Mouse (Mus musculus) layer of hippocampus, adult 9-10 months (tissue): Measurements from ENCODE around the gene Ccnd3.

Experiments used
- DNase-seq: peaks from one replicate; pipeline ENCODE4 v3.0.0; 2022; ENCODE audit warnings: low spot score

The Ccnd3 gene

DNA sequence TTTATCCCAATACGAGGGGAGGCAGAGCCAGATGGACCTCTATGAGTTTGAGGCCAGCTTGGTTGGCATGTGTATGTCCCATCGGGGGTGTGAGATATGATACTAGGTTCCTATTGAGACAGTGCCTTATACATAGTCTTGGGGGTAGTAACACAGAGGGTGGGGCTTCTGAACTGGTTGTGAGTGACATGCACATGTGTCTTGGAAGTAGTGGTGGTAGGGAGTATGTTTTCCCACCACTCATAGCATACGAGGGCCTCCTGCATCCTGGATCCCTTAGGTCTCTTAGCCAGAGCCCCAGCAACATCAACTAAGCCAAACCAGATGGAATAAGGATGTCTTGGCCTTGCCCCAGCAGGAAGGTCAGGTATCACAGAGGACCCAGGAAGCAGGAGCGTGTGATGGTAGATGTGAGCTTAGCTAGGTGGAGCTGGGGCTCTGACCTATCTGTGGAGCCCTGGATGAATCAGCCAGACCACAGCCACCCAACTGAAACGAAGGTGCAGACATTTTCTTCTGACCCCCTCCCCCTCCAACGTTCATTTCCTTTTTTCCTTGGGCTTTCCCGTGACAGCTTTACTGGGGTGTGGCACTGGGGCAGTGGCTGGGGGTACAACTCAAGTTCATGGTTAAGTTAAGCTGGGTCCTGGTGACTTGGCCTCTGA, 10.5 kb downstream of the Ccnd3 start:
- no peak for DNase-seq

- no peak for DNase-seq
These were observed 11.4 kb downstream of the Ccnd3 start for GRCm38 (mm10) chr17:47516232-47516631.

- no peak for DNase-seq
These were observed 13.4 kb downstream of the Ccnd3 start for GRCm38 (mm10) chr17:47518205-47518604.

GRCm38 (mm10) chr17:47521551-47522258, 16.9 kb downstream of the Ccnd3 start:
- no peak for DNase-seq

GRCm38 (mm10) chr17:47522536-47522935, 17.7 kb downstream of the Ccnd3 start:
- DNase-seq, result no peak

GRCm38 (mm10) chr17:47523211-47523682, 18.4 kb downstream of the Ccnd3 start:
- no peak for DNase-seq

DNA sequence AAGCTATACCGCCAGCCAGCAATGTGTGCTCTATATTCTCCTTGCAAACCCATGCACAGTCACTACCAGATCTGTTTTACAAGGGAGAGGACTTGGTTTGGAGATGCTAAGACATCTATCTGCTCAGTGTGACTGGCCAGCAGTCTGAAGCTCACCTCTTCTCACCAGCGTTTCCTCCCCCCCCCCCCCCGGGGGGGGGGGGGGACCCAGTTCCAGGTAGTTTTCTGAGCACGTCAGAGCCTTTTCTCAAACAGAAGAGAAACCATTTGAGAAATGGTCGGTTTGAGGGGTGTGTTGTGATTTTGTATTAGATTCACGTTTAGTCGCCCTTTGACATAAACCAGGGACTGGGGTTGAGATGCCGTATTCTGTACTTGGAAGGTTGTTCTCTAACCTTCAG, 19.2 kb downstream of the Ccnd3 start:
- no peak for DNase-seq

GRCm38 (mm10) chr17:47524991-47525390, 20.1 kb downstream of the Ccnd3 start:
- no peak for DNase-seq

DNA sequence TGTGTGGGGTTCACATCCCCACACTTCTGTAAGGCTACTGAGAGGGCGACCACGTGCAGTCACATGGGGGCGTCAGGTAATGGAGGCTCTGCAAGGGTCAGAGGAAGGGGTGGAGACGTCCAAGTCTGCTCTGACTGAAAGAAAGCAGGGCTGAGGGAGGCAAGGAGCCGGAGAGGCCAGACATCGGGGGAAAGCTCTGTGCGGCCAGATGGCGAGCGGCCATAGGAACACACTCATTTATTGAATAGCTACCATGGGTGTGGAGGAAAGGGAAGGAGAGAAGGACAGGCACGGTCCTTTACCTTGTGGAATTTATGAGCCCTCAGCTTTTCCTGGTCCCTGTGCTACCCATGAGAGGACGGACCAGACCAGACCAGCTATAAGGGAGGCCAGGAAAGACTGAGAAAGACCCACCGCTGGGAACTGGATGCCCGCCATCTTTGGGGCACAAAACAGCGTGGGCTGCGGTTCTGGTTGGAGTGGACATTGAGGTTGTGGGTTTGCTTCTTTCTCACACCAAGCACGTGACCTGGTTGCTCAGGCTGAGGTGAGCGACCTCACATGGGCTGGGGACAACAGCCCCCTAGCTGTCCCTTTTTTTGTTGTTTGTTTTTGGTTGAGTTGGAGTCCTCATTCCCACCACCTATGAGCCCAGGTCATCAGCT, 22.1 kb downstream of the Ccnd3 start:
- no peak for DNase-seq

DNA sequence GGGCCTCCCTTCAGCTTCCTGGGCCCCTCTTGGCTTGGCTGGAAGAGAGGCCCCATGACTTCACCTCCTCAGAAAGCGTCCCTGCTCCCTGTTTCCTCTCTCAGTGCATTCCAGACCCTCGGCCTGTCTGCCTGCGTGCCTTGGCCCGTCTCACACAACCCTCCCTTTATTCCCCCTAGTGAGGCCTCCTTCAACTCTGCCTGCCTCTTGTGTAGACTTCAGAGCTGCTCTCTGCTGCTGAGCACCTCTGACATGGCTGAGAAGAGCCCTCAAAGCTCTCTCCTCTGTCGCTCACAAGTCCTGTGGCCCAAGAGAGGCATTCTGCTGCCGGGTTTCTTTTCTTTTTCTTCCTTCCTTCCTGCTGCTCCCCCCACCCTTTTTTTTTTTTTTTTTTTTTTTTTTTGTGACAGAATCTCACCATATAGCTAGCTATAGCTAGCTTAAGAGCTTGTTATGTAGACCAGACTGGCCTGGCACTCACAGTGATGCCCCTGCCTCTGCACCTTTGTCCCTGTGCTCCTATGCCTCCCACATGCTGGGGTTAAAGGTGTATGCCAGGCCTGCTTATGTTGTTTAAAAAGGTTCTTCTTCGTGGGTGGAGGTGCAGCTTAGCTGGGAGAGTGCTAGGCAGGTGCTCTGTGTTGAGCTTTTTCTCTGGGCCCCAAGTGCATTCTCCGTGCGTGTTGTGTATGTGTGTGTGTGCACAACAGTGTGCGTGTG, 22.9 kb downstream of the Ccnd3 start:
- DNase-seq, result no peak

- no peak for DNase-seq
These were observed 24.1 kb downstream of the Ccnd3 start for GRCm38 (mm10) chr17:47528919-47529318.

DNA sequence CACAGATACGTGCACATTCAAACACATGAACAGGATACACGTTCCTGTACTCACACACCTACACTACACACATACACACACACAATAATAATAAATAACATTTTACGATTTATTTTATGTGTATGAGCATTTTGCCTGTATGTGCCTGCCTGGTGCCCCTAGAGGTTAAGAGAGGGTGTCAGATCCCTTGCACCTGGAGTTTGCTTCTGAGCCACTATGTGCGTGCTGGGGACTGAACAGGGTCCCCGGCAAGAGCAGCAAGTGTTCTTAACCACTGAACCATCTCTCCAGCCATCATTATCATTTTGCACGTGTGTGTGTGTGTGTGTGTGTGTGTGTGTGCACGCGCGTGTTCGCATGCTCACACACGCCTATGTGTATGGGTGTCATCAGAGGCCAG, 24.7 kb downstream of the Ccnd3 start:
- DNase-seq, result no peak

GRCm38 (mm10) chr17:47531387-47531818, 26.6 kb downstream of the Ccnd3 start:
- no peak for DNase-seq

DNA sequence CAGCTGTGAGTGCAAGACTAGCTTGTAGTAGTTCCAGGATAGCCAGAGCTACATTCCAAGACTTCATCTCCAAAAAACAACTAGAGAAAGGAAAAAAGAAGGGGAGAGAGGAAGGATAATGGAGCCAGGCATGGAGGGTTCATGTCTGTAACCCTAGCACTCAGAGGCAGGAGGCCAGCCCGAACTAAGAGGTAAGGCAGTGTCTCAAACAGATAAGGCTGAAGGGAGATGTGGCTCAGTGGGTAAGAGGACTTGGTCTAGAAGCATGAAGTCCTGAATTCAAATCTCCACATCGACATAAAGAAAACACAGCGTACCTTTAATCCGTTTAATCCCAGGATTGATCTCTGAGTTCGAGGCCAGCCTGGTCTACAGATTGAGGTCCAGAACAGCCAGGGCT, 27.5 kb downstream of the Ccnd3 start:
- DNase-seq, result no peak

DNA sequence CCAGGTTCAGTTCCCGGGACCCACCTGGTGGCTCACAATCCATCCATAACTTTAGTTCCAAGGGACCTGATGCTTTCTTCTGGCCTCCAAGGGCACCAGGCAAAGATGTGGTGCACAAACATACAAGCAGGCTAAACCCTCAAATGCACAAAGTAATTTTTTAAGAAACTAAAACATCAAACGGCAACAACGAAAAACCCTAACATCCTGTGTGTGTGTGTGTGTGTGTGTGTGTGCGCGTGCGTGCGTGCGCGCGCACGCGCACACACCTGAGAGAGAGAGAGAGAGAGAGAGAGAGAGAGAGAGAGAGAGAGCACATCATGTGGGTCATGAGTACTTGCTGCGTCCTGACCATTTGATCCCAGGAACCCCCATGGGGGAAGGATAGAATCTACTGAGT, 28.8 kb downstream of the Ccnd3 start:
- DNase-seq, result no peak

GRCm38 (mm10) chr17:47535812-47536236, 31.0 kb downstream of the Ccnd3 start:
- no peak for DNase-seq

- no peak for DNase-seq
These were observed 33.2 kb downstream of the Ccnd3 start for GRCm38 (mm10) chr17:47538049-47538448.

DNA sequence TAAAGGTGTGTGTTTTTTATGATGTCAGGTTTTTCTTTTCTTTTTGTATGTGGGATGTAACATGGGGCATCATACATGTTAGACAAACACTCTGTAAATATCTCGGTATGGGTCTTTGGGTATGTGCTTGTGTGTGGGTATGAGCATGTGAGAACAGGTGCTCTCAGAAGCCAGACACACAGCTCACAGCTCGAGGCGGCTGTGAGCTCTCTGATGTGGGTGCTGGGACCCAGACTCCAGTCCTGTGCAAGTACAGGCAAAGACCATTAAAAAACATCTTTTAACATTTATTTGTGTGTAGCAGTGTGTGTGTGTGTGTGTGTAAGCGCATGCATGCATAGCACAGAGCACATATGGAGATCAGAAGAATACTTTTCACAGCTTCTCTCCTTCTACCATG, 34.3 kb downstream of the Ccnd3 start:
- no peak for DNase-seq

GRCm38 (mm10) chr17:47542061-47542460, 37.2 kb downstream of the Ccnd3 start:
- DNase-seq, result no peak

DNA sequence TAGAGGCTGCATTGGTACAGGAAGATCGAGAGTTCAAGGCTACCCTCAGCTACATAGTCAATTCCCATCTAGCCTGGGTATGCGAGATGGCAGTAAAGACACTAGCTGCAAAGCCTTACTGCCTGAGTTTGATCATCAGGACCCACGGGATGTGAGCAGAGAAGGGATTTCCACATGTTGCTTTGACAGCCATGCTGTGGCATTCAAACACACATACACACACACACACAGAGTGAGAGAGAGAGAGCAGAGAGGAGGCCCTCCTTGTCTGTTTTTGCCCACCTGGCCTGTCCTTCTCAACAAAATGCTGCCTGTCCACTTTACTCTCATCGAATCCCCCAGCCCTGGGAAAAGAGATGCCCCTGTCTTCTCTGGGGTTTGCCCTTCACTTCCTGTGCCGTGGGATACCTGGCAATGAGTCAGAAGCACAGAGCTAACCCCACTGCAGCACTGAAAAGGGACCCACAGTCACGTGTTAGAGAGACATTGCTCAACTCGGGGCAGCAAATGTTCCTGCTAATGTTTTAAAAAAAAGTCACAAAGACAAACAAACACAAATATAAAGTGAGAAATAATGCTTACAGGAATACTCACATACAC, 38.3 kb downstream of the Ccnd3 start:
- DNase-seq, result no peak

GRCm38 (mm10) chr17:47545154-47545553, 40.3 kb downstream of the Ccnd3 start:
- no peak for DNase-seq

DNA sequence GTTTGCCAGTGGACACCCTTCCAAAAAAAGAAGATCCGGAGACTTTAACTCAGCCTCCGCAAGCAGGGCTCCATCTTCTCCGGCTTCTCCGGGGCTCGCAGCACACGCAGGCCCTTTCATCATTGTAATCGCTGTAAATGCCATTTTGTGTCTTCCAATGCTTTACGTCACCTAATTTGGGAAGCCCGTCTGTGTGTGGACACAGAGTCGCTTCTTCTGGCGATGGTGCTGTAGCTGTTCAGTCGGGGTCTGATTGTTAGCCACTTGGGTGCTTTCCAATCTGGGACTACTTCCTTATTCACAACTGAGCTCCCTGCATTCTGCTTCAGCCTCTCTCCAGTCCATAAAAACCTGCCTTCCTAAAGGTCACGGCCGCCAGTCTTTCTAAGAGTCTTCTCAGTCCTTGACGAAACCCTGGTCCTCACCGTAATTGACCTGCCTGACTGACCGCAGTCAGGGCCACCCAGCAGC, 41.0 kb downstream of the Ccnd3 start:
- no peak for DNase-seq
